Mouse (Mus musculus) monocyte, adult 5-6 weeks (primary cell): ENCODE measurements around the gene Stom. TPM values are rescaled to one million over a fixed set of nuclear protein-coding genes. Genes with fewer than 3 reads are reported as not detected.

Experiments
- ATAC-seq: fragments of 153-309, 156-312 bp; replicated peaks from 2 replicates; pipeline ENCODE4 v1.8.0; 2017; ENCODE audit warnings: mild to moderate bottlenecking; ENCODE audit not compliant: low TSS enrichment, insufficient number of reproducible peaks, severe bottlenecking, poor library complexity, low FRiP score
- total RNA-seq: library from RNA; stranded (forward); fragments of 200-1000, 200-491, 200-594 nt; gene quantifications from 3 replicates; pipeline ENCODE4 v1.2.3, GENCODE M21; 2017

The Stom gene
- total RNA-seq, result 53.6 to 72.6 TPM (median 70.6 TPM) in 3 replicates

GRCm38 (mm10) chr2:35336388-35337280, at the start of gene Stom:
Gene Stom, minus strand, starts transcription at chr2:35336976.
- ATAC-seq, result peak; percentile 98

- no peak for ATAC-seq
These were observed 48.7 kb upstream of the Stom start for GRCm38 (mm10) chr2:35385441-35385871.

GRCm38 (mm10) chr2:35379306-35379705, 42.5 kb upstream of the Stom start:
- ATAC-seq, result no peak

GRCm38 (mm10) chr2:35377600-35377999, 40.8 kb upstream of the Stom start:
- no peak for ATAC-seq

GRCm38 (mm10) chr2:35373003-35373402, 36.2 kb upstream of the Stom start:
- ATAC-seq, result no peak

- ATAC-seq, result no peak
These were observed 33.9 kb upstream of the Stom start for GRCm38 (mm10) chr2:35370686-35371085.

GRCm38 (mm10) chr2:35367629-35368028, 30.9 kb upstream of the Stom start, which contains the start of gene 4930568D16Rik:
Gene 4930568D16Rik, minus strand, starts transcription at chr2:35367729.
- ATAC-seq, result no peak

- ATAC-seq, result peak; percentile 75; the same call in 1 of the 2 replicates
These were observed 12.4 kb upstream of the Stom start for GRCm38 (mm10) chr2:35349184-35349583.

GRCm38 (mm10) chr2:35345984-35346383, 9.2 kb upstream of the Stom start:
- ATAC-seq, result 0 out of 2 replicates have a peak, but pooled peaks have one; percentile 53

- ATAC-seq, result 0 out of 2 replicates have a peak, but pooled peaks have one; percentile 29
These were observed 5.8 kb upstream of the Stom start for GRCm38 (mm10) chr2:35342605-35343004.

GRCm38 (mm10) chr2:35338707-35339106, 1.9 kb upstream of the Stom start:
- no peak for ATAC-seq

GRCm38 (mm10) chr2:35338036-35338435, 1.3 kb upstream of the Stom start:
- ATAC-seq, result no peak

GRCm38 (mm10) chr2:35337419-35337818, 643 bp upstream of the Stom start:
- no peak for ATAC-seq

GRCm38 (mm10) chr2:35335620-35336019, 1.2 kb downstream of the Stom start:
- ATAC-seq, result no peak

GRCm38 (mm10) chr2:35333670-35334069, 3.1 kb downstream of the Stom start:
- no peak for ATAC-seq

GRCm38 (mm10) chr2:35331205-35331604, 5.6 kb downstream of the Stom start:
- ATAC-seq, result no peak

- no peak for ATAC-seq
These were observed 7.7 kb downstream of the Stom start for GRCm38 (mm10) chr2:35329061-35329460.

- ATAC-seq, result no peak
These were observed 8.5 kb downstream of the Stom start for GRCm38 (mm10) chr2:35328064-35328792.

- ATAC-seq, result no peak; the same call in 1 of the 2 replicates
These were observed 9.2 kb downstream of the Stom start for GRCm38 (mm10) chr2:35327583-35327982.
